Mouse (Mus musculus) hindbrain, embryonic 15.5 days (tissue): Measurements from ENCODE around the gene Otulinl. TPM values are rescaled to one million over a fixed set of nuclear protein-coding genes. Genes with fewer than 3 reads are reported as not detected.
A peak's percentile ranks its signal among the peaks of the same experiment; 100 is the strongest.

Experiments
- ATAC-seq: fragments of 200-750 bp; cut with Nextera tagmentation; 2 replicates; pipeline ENCODE4 v1.8.0; 2017; ENCODE audit warnings: low read depth, moderate number of reproducible peaks, moderate TSS enrichment; ENCODE audit not compliant: low FRiP score
- H3K27ac ChIP-seq: fragments of 300-500 bp; sonication (generic); replicated peaks from 2 replicates; pipeline ENCODE4 v1.5.1; 2015; ENCODE audit warnings: mild to moderate bottlenecking, inconsistent platforms
- H3K27me3 ChIP-seq: fragments of 300-500 bp; sonication (generic); 2 replicates; pipeline ENCODE4 v1.6.1; 2015; ENCODE audit warnings: control low read depth, inconsistent platforms
- H3K36me3 ChIP-seq: fragments of 300-500 bp; sonication (generic); 2 replicates; pipeline ENCODE4 v1.6.1; 2015; ENCODE audit warnings: control low read depth, inconsistent platforms
- H3K4me1 ChIP-seq: fragments of 300-500 bp; sonication (generic); replicated peaks from 2 replicates; pipeline ENCODE4 v1.6.1; 2015; ENCODE audit warnings: control low read depth, inconsistent platforms
- H3K4me2 ChIP-seq: fragments of 300-500 bp; sonication (generic); 2 replicates; pipeline ENCODE4 v1.6.1; 2015; ENCODE audit warnings: moderate library complexity, mild to moderate bottlenecking, inconsistent platforms
- H3K4me3 ChIP-seq: fragments of 300-500 bp; sonication (generic); 2 replicates; pipeline ENCODE4 v1.5.1; 2015; ENCODE audit warnings: mild to moderate bottlenecking, inconsistent platforms
- H3K9ac ChIP-seq: fragments of 300-500 bp; sonication (generic); 2 replicates; pipeline ENCODE4 v1.6.1; 2015; ENCODE audit warnings: inconsistent platforms
- H3K9me3 ChIP-seq: fragments of 300-500 bp; sonication (generic); 2 replicates; pipeline ENCODE4 v1.6.1; 2016; ENCODE audit warnings: control low read depth, inconsistent platforms
- WGBS: fragments of 180-500 bp; shearing (Covaris S2); methylation state at CpG from one replicate; pipeline ENCODE4 v1.1.7; 2015; 5-methylcytosine and 5-hydroxymethylcytosine counted together
- polyA plus RNA-seq: library from polyadenylated mRNA; unstranded; fragments of >200 nt; fragmentation: Nextera tagmentation; extraction: Ambion mirVana; gene quantifications from 2 replicates; pipeline ENCODE4 v1.2.1, GENCODE M21; 2015

The Otulinl gene
- polyA plus RNA-seq, 1 experiment from 2014 or later = 10.6 TPM

DNA sequence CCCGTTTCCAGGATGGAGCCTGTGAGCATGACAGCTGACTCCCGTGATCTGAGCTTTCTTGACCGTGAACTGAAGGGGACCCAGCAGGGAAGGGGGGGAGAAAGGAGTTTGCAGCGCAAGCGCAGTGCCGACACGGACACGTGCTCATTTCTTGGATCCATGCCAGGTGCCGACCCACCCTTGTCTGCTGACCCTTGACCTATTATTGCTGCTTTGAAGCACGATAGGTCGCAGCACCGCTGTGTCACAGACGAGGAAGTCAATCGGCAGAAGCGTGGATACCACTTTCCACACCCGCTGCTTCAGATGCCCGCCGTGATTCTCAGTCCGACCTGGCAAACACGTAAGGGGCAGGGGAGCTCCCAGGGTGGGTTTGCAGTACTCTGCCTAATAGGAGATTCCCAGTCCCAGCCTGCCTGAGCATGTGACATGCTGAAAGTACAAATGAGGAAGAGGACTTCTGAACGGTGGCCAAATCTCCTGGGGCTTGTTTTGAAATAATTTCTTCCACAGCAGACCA, 15.9 kb downstream of the Otulinl start:
- Histone ChIP-seq H3K9me3 (no peaks in the 10 kb centered on the region), H3K9ac (no peak overlapping the region), H3K4me1 (peaks cover 5% of the 10 kb centered on the region; the same call in 1 of the 2 replicates), H3K4me3 (peak overlapping the region; percentile 26), H3K27me3 (no peaks in the 10 kb centered on the region), H3K4me2 (peak overlapping the region; percentile 48), H3K27ac (no peak overlapping the region), H3K36me3 (no peaks in the 10 kb centered on the region)
- peak; percentile 54 for ATAC-seq
- WGBS = 28% methylated on average over 21 of the region's 21 CpGs

DNA sequence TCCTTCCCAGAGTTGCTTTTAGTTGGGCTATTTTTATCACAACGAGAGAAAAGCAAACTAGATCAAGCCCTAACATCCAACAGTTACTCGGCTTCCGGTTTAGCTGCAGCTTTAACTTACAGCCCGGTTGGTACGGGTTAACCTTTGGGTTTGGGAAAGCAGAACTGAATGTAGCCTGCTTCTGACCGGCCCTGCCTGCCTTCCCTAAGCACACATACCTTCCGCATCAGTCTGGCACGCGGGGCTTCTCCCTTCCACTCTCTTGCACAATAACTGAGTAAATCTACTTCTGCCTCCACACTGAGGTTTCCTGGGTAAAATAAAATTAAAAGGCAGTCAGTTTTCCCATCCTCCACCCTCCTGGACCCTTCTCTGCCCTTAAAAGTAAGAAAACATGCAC, 17.3 kb downstream of the Otulinl start:
- no peak for ATAC-seq
- H3K27me3 ChIP-seq = no peaks in the 10 kb centered on the region
- H3K4me2 ChIP-seq = no peak overlapping the region
- H3K4me1 ChIP-seq = peaks cover 5% of the 10 kb centered on the region; the same call in 1 of the 2 replicates
- no peaks in the 10 kb centered on the region for H3K36me3 ChIP-seq
- no peak overlapping the region for H3K27ac ChIP-seq
- 89% methylated on average over 9 of the region's 9 CpGs for WGBS
- no peaks in the 10 kb centered on the region for H3K9me3 ChIP-seq
- no peak overlapping the region for H3K9ac ChIP-seq
- H3K4me3 ChIP-seq = no peak overlapping the region

DNA sequence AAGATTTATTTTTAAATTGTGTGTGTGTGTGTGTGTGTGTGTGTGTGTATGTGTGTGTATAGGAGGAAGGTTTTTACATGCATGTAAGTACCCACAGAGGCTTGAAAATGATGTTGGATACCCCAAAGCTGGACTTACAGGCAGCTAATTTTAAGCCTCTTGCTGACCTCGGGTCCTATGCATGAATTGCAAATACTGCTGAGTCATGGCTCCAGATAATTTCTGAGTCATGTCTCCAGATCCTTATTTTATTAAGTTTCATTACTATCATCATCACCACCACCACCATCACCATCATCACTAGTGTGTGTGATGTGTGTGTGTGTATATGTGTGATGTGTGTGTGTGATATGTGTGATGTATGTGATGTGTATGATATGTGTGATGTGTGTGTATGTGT, 18.7 kb downstream of the Otulinl start:
- no peaks in the 10 kb centered on the region for H3K9me3 ChIP-seq
- no peak overlapping the region for H3K4me3 ChIP-seq
- no peaks in the 10 kb centered on the region for H3K27me3 ChIP-seq
- H3K4me1 ChIP-seq = peaks cover 5% of the 10 kb centered on the region; the same call in 1 of the 2 replicates
- 70% methylated on average over 1 of the region's 1 CpGs for WGBS
- H3K9ac ChIP-seq = no peak overlapping the region
- no peaks in the 10 kb centered on the region for H3K36me3 ChIP-seq
- ATAC-seq = no peak
- no peak overlapping the region for H3K4me2 ChIP-seq
- no peak overlapping the region for H3K27ac ChIP-seq

DNA sequence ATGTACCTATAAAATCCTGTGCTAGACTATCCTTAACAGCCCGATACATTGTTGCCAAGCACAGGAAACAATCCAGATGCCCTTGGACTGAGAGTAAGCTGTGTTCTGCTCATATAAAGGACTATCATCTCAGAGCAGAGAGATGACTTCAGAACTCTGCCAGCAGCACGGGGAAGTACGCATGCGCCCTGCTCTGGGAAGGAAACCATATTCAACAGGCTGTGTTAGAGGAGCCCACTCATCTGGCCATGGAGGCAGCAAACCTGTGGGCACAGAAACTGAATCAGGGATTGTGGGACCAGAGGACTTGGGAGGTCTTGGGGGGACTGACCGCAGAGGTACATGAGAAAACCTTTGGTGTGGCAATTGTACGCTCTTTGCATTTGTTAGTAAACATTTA, 19.7 kb downstream of the Otulinl start:
- Histone ChIP-seq H3K4me3 (no peak overlapping the region), H3K27me3 (no peaks in the 10 kb centered on the region), H3K27ac (no peak overlapping the region), H3K4me1 (peaks cover 5% of the 10 kb centered on the region; the same call in 1 of the 2 replicates), H3K36me3 (no peaks in the 10 kb centered on the region), H3K9ac (no peak overlapping the region), H3K9me3 (no peaks in the 10 kb centered on the region), H3K4me2 (no peak overlapping the region)
- WGBS = 87% methylated on average over 6 of the region's 6 CpGs
- ATAC-seq = no peak

DNA sequence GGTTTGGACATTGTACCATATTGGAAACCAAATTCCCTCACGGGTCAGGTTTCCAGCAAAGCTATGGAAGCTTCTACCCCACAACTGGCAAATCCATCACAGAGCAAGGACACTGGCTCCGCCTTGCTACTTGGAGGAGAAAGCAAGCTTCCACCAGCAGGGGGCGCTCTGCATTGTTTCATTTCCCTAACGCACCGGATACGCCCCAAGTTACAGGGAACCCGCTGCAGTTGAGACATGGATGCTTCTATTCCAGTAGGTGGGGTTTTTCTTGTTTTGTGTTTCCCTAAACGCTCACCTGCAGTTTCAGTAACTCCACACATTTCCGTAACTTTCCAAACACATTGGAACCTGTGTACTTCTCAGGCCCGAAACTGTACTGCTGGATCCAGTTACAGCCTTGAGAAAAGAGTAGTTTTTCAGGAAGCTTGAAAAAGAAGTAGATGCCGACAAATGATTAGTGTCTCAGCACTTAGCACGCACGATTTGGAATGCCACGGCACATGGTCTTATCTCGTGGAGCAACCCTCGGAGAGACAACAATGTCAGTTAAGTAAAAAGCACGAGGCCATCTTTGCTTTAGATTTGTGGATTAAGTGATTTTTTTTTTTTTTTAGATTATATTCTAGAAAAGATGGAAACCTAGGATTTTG, 21.7 kb downstream of the Otulinl start:
- 42% methylated on average over 17 of the region's 17 CpGs for WGBS
- H3K27ac ChIP-seq = no peak overlapping the region
- peak; percentile 81; the same call in 1 of the 2 replicates for ATAC-seq

DNA sequence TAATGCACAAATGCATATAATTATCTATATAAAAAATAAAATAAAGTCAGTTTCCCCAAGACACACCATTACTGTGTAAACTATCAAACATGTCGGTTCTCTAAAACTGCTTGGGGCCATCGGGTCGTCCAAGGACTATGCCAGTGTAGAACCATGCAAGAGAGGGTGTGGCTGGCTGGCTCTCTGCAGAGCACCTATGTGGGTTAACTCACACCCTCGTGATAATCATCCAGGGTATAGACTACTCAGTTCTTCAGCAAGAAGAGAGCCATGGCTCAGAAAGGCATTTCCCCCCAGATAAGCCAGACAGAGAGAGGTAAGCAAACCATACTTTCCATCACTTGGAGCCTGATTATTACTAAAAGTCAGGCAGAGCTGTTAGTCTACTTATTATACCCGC, 22.2 kb downstream of the Otulinl start:
- Histone ChIP-seq H3K4me1 (no peaks in the 10 kb centered on the region), H3K9me3 (no peaks in the 10 kb centered on the region), H3K27ac (no peak overlapping the region), H3K36me3 (no peaks in the 10 kb centered on the region), H3K27me3 (no peaks in the 10 kb centered on the region), H3K9ac (no peak overlapping the region), H3K4me2 (no peak overlapping the region), H3K4me3 (no peak overlapping the region)
- ATAC-seq = no peak
- 82% methylated on average over 5 of the region's 5 CpGs for WGBS

More for the DNA sequence above, 21.7 kb downstream of the Otulinl start:
- Histone ChIP-seq H3K4me2 (no peak overlapping the region), H3K9me3 (no peaks in the 10 kb centered on the region), H3K4me3 (no peak overlapping the region), H3K27me3 (no peaks in the 10 kb centered on the region), H3K9ac (no peak overlapping the region), H3K36me3 (no peaks in the 10 kb centered on the region), H3K4me1 (no peaks in the 10 kb centered on the region)

DNA sequence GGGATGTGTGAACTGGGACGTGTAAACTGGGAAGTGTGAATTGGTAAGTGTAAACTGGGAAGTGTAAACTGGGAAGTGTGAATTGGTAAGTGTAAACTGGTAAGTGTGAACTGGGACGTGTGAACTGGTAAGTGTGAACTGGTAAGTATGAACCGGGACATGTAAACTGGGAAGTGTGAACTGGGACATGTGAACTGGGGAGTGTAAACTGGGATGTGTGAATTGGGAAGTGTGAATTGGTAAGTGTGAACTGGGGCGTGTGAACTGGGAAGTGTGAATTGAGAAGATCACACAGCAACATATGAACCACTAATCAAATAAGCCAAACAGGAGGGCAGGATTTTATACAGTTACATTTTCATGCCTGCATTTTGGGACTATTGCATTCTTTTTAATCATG, 23.0 kb downstream of the Otulinl start:
- WGBS = 96% methylated on average over 4 of the region's 4 CpGs
- Histone ChIP-seq H3K4me2 (no peak overlapping the region), H3K4me3 (no peak overlapping the region), H3K9ac (no peak overlapping the region), H3K27ac (no peak overlapping the region), H3K27me3 (no peaks in the 10 kb centered on the region), H3K4me1 (no peaks in the 10 kb centered on the region), H3K36me3 (no peaks in the 10 kb centered on the region), H3K9me3 (no peaks in the 10 kb centered on the region)
- no peak for ATAC-seq

DNA sequence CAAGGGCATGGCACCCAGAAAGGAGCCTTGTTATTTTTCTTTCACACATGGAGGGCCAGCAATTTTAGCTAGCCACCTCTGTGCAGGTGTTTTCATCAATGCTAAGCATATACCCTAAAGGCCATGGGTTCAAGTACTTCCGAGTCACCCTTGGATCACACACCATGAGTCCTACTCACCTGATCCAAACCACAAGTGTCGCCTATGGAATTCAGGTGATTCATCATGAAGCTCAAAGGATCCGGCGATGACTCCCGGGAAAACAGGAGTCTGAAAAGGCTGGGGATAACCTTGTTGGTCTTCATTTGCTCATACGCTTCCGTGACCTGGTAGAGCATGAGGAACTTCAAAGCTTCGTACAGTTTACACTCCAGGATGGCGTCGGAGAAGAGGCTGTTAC, 23.5 kb downstream of the Otulinl start:
- no peak for ATAC-seq
- Histone ChIP-seq H3K4me2 (no peak overlapping the region), H3K27me3 (no peaks in the 10 kb centered on the region), H3K27ac (no peak overlapping the region), H3K4me3 (no peak overlapping the region), H3K9ac (no peak overlapping the region), H3K9me3 (no peaks in the 10 kb centered on the region), H3K36me3 (no peaks in the 10 kb centered on the region), H3K4me1 (no peaks in the 10 kb centered on the region)
- 96% methylated on average over 10 of the region's 10 CpGs for WGBS

DNA sequence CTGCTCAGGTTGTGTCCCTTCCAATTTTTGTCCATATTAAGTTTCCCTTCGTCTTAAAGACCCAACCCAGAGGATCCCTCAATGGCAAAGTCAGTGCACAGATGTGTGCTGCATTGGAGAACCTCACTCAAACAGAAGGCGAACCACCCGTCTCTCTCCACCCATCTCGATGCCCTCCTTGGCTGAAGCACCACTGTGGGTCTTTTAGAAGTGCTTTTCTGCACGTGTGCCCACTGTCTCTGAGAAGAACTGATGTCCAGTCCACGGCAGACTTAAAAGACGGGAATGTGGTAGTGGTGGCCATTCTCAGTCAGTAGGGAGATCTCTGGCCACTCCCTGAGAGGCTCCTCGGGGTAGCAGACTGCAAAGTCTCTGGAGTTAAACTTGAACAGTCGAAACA, 24.8 kb downstream of the Otulinl start:
- Histone ChIP-seq H3K27ac (no peak overlapping the region), H3K27me3 (no peaks in the 10 kb centered on the region), H3K36me3 (no peaks in the 10 kb centered on the region), H3K4me1 (no peaks in the 10 kb centered on the region), H3K9ac (no peak overlapping the region), H3K4me3 (no peak overlapping the region), H3K4me2 (no peak overlapping the region), H3K9me3 (no peaks in the 10 kb centered on the region)
- ATAC-seq = no peak
- WGBS = 83% methylated on average over 9 of the region's 9 CpGs

DNA sequence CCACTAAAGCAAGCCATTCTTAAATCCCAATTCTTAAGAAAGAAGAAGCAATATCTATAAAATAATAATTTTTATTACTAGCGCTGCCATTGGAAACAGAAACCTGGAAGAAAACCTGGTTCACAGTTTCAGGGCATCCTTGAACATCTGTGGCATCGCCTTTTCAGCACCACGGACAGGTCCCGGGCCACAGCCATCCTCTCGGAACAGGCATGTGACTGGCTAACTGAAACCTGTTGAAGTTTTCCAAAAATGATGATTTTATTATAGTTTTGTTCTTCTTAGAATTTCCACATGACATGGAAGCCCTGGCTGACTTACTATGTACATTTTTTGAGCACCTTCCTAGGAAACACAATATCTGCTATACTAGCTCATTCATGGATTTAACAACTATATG, 26.4 kb downstream of the Otulinl start:
- no peak for ATAC-seq
- Histone ChIP-seq H3K36me3 (no peaks in the 10 kb centered on the region), H3K9me3 (no peaks in the 10 kb centered on the region), H3K9ac (no peak overlapping the region), H3K4me3 (no peak overlapping the region), H3K4me1 (no peaks in the 10 kb centered on the region), H3K27ac (no peak overlapping the region), H3K27me3 (no peaks in the 10 kb centered on the region), H3K4me2 (no peak overlapping the region)
- WGBS = 26% methylated on average over 5 of the region's 5 CpGs

DNA sequence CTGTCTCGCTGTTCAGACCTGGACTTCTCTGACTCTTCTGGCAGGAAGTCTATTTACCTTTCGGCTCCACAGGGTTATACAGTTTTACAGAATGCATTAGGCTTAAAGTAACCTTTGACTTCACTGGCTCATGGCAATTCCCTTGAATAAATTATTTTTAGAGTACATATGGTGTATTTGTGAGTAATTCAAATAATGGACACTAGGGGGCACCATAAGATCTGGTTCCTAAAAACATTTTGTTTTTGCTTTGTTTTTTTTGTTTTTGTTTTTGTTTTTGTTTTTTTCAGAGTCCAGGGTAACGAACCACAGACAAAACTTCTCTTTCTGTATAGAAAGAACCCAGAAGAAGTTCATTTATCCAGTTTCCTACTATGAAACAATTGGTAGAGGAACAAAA, 33.7 kb downstream of the Otulinl start:
- H3K27me3 ChIP-seq = no peaks in the 10 kb centered on the region
- no peaks in the 10 kb centered on the region for H3K36me3 ChIP-seq
- no peak overlapping the region for H3K4me3 ChIP-seq
- WGBS = 53% methylated on average over 3 of the region's 3 CpGs
- no peak overlapping the region for H3K4me2 ChIP-seq
- ATAC-seq = no peak
- no peak overlapping the region for H3K27ac ChIP-seq
- H3K9ac ChIP-seq = no peak overlapping the region
- no peaks in the 10 kb centered on the region for H3K4me1 ChIP-seq
- H3K9me3 ChIP-seq = no peaks in the 10 kb centered on the region

DNA sequence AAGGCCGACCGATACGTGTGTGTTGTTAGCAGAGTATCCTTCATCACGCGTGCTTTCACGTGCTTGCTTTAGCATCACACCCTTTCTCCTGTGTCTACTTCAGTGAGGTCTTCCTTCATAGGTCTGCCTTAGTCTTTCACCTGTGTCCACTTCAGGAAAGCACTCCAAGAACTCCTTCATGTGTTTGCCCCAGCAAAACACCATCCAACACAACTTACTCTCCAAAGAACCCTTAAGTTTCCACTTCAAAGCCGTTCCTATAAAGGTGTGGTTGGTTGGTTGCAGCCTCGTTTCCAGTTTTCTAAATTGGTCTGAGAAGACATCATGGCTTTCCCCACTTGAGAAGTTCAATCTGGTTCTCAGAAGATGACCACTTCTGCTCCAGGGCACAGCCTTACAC, 34.7 kb downstream of the Otulinl start:
- WGBS = 98% methylated on average over 8 of the region's 8 CpGs
- H3K36me3 ChIP-seq = no peaks in the 10 kb centered on the region
- no peak for ATAC-seq
- H3K27ac ChIP-seq = no peak overlapping the region
- no peaks in the 10 kb centered on the region for H3K27me3 ChIP-seq
- no peak overlapping the region for H3K4me3 ChIP-seq
- H3K9ac ChIP-seq = no peak overlapping the region
- H3K4me1 ChIP-seq = no peaks in the 10 kb centered on the region
- no peak overlapping the region for H3K4me2 ChIP-seq
- no peaks in the 10 kb centered on the region for H3K9me3 ChIP-seq

DNA sequence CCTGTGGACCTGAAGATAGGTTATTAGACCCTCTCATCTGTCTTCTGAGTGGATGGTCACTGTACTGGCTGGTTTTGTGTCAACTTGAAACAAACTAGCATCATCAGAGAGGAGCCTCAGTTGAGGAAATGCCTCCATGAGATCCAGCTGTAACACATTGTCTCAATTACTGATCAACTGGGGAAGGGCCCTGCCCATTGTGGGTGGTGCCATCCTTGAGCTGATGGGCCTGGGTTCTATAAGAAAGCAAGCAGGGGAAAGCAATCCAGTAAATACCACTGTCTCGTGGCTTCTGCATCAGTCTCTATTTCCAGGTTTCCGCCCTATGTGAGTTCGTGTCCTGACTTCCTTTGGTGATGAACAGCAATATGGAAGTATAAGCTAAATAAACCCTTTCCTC, 36.1 kb downstream of the Otulinl start:
- no peak overlapping the region for H3K4me3 ChIP-seq
- 86% methylated on average over 3 of the region's 3 CpGs for WGBS
- ATAC-seq = no peak

More for the DNA sequence above, 36.1 kb downstream of the Otulinl start:
- no peaks in the 10 kb centered on the region for H3K9me3 ChIP-seq
- no peaks in the 10 kb centered on the region for H3K27me3 ChIP-seq
- no peak overlapping the region for H3K27ac ChIP-seq
- no peaks in the 10 kb centered on the region for H3K36me3 ChIP-seq
- H3K4me2 ChIP-seq = no peak overlapping the region
- no peak overlapping the region for H3K9ac ChIP-seq
- H3K4me1 ChIP-seq = no peaks in the 10 kb centered on the region
